Mouse (Mus musculus) ovary, adult 18-20 months (tissue): ENCODE results near the gene Ina.
"Not testable (repeated sequence)": the region's sequence is repeated elsewhere in the genome, so short reads cannot be mapped to it uniquely, and the experiment has no call there.

Source experiments
- DNase-seq: peaks from one replicate; pipeline ENCODE4 v3.0.0; 2022; ENCODE audit warnings: low spot score, mixed read lengths

Gene Ina

DNA sequence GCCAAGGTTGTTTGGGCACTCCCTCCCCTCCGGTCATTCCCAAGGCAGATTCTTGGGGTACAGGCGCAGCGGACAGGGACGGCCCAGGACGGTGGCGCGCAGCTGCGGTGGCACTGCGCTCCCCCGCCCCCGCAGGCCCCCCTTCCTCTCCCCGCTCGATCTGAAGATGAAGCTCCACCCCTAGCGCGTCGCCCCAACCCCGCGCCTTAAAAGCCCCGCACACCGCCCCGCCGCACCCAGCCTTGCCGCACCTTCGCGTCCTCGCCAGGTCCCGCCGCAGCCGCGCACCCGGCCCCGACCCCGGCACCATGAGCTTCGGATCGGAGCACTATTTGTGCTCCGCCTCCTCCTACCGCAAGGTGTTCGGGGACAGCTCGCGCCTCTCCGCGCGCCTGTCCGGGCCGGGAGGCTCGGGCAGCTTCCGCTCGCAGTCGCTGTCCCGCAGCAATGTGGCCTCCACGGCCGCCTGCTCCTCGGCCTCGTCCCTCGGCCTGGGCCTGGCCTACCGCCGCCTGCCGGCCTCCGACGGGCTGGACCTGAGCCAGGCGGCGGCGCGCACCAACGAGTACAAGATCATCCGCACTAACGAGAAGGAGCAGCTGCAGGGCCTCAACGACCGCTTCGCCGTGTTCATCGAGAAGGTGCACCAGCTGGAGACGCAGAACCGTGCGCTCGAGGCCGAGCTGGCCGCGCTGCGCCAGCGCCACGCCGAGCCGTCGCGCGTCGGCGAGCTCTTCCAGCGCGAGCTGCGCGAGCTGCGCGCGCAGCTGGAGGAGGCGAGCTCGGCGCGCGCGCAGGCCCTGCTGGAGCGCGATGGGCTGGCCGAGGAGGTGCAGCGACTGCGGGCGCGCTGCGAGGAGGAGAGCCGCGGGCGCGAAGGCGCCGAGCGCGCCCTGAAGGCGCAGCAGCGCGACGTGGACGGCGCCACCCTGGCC, at the start of gene Ina, which contains the start of gene Nt5c2:
Gene Ina (plus strand): TSS at position 252 of the 935 bp plus-strand sequence.
Gene Nt5c2 (minus strand): TSS at position 707 of the 935 bp plus-strand sequence.
- DNase-seq, result peak; percentile 10

GRCm38 (mm10) chr19:46965496-46965895, 49.0 kb upstream of the Ina start:
- no peak for DNase-seq

DNA sequence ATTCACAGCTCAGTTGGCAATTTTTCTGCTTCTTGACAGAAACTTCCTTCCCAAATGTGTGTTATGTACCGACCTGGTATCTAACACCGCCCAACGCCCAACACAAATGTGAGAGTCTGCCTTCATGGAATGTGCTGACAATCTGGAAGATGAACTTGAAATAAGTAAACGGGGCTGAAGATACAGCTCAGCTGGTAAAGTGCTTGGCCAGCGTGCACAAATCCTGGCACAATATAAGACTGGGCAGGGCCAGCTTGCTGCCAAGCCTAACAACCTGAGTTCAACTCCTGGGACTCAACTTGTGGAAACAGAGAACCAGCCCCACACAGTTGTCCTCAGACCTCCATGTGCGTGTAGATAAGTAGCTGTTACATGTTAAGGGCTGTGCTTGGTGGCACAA, 48.2 kb upstream of the Ina start:
- no peak for DNase-seq

GRCm38 (mm10) chr19:46967861-46968260, 46.6 kb upstream of the Ina start:
- no peak for DNase-seq

DNA sequence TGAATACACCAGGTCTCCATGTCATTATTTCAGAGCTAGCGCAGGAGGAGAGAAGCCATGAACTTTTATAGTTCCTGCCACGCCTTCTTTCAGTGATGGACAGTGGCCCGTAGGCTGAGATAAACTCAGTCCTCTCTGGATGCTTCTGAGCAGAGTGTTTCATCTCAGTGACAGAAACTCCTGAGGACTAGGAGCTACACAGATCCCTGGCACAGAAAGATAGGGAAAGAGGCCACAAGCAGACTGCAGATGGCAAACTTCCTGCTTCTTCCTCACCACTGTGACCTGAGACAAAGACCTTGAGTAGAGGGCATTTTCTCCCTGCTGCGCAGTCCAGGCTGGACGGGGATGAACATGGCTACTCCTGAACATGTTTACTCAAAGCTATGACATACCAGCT, 45.7 kb upstream of the Ina start:
- no peak for DNase-seq

GRCm38 (mm10) chr19:46969286-46969985, 45.1 kb upstream of the Ina start:
- no peak for DNase-seq

GRCm38 (mm10) chr19:46970121-46970729, 44.3 kb upstream of the Ina start:
- no peak for DNase-seq

GRCm38 (mm10) chr19:46971051-46971689, 43.3 kb upstream of the Ina start:
- no peak for DNase-seq

GRCm38 (mm10) chr19:46971712-46972111, 42.8 kb upstream of the Ina start:
- DNase-seq, result no peak

DNA sequence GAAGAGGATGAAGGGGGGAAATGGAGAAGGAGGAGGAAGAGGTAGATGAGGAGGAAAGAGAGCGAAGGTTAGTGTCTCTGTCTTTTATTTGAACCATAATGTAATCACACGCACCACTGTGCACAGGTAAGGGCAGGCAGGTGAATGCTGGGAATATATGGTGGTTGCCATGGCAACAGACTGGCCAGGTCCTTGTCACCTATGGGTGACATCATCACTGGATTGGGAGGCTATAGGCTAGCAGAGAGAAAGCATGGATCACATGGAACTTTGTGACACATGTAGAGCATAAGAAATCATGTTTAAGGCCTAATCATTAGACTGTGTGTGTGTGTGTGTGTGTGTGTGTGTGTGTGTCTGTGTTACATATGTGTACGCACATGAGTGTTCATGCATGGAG, 42.3 kb upstream of the Ina start:
- DNase-seq, result no peak

DNA sequence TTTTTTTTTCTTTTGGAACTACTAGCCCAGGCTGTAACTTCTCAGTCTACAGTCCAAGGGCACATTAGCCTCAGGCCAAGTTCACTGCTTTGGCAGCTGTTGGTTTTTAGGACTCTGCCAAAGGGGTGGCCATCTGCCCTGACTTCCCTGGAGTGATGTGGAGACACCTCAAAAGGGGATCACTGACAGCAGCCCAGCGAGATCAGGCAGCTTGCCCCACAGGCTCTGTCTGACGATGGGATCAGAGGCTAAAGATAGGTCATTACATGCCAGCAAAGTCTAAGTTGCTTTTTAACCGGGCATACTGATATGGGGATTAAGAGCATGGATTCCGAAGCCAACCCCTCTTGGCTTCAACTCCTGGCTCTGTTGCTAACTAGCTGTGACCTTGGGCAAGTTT, 38.9 kb upstream of the Ina start:
- DNase-seq, result peak; percentile 33

DNA sequence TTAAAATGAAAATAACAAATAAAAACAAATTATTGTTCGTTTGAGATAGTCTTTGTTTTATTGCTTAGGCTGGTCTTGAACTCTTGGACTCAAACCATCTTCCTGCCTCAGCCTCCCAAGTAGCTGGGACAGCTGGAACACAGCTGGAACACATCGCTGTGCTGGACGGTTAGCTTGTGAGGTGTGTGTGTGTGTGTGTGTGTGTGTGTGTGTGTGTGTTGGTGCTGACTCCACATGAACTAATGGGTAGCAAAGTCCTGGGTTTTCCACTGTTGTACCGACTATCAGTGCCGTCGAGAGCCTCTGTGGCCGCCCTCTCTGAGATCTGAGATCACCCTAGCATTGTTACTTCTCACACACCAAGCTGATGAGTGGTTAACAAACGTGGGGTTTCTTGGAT, 38.5 kb upstream of the Ina start:
- DNase-seq, result no peak

- DNase-seq, result no peak
Measured at GRCm38 (mm10) chr19:46976743-46977142, 37.8 kb upstream of the Ina start.

DNA sequence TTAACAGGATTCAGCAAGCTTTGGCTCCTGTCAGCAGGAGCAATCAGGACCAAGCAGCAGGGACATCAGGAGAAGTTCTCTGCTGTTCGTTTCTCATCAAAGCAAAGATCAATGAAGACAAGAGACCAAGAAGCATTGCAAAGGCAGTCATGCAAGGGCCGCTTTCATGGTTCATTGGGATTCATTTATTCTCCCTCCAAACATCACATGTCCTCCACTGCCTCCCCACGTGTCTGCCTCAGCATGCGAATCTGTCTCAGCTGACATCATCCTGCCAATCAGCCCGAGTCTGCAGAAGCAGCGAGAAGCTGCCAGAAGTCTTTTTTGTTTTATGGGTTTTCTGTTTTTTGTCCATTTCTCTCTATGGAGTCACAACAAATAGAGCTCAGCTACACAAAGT, 37.0 kb upstream of the Ina start:
- DNase-seq, result no peak

DNA sequence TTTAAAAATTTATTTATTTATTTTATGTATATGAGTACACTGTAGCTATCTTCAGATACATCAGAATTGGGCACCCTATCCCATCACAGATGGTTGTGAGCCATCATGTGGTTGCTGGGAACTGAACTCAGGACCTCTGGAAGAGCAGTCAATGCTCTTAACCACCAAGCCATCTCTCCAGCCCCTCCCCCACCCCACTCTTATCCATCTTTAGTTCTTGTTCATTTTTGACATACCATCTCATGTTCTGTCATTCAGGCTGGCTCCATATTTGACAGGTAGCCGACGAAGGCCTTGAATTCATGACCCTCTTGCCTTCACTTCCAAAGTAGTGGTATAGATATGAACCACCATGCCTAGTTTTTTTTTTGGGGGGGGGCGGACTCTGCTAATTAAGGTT, 36.4 kb upstream of the Ina start:
- DNase-seq, result not testable (repeated sequence)

- no peak for DNase-seq
Measured at GRCm38 (mm10) chr19:46978920-46979780, 35.3 kb upstream of the Ina start.

DNA sequence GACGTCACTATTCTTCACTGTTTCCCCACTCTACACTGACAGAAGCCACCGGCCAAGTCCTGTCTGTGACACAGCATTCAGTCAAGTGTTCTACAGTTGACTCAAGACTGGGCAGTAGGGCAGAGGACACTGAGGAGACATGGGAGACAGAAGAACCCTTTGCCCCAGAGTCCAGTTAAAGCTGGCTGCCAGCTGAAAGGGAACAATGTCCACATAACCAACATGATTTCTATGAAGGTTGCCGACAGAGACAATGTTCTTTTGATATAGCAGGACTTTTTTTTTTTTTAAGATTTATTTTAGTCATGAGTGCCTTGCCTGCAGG, 34.8 kb upstream of the Ina start:
- no peak for DNase-seq

- no peak for DNase-seq
Measured at GRCm38 (mm10) chr19:46981462-46981861, 33.0 kb upstream of the Ina start.

- DNase-seq, result no peak
Measured at GRCm38 (mm10) chr19:46983352-46983965, 31.0 kb upstream of the Ina start.

DNA sequence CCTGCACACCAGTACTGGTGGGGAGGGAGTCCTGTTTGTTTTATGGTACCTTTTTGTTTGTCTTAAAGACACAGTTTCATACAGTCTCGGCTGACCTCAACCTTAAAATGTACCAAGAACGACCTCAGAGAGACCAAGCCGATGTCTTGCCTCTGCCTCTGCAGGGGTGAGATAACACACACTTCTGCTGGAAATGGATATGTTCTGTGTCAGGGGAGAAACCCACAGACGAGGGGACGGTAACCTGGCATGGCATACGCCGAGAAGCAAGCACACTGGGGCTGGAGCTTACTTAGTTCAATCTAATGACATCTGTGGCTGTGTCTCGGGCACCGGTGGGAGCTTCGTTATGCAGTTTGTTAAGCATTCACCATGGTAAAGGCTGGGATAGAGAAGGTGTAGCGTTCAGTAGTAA, 30.5 kb upstream of the Ina start:
- DNase-seq, result no peak
